7 mouse cellular contexts compared by ENCODE assay signal in the genomic region with DNA sequence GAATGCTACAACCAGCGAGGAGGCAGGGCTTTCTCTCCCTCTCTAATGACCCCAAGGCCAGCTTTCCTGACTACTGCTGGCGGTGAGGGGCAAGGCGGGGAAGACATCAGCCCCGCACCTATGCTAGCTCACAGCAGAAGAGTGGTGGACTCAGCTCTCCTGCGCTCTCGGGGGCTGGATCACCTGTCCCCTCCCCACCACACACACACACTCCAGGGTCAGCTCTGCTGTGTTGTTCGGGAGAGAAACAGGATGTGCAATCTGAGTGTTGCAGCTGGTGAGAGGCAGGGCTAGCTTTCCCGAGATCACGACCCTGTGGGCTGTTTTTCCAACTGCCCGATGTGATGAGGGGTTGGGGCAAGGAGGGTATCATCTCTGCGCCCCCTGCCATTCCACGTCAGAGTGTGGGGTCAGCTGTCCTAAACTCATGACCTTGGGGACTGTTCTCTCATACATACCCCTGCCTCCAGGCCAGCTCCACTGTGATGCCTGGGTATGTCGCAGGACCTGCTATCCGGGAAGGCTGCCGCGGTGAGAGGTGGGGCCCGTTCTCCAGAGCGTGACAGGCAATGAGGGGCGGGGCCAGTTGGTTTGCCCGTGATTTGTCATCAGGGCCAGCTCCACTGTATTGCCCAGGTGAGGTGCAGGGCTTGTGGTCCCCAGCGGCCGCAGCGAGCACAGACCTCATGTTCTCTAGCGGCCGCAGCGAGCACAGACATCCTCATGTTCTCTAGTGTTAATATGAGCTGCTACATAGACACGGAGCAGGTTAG. TPM values are rescaled to one million over a fixed set of nuclear protein-coding genes. Genes with fewer than 3 reads are reported as not detected.
DNase-seq lines count a peak whose midpoint lies in the region; ATAC-seq and TF ChIP-seq lines count a peak whose summit lies in the region.

No protein-coding gene starts in this region.

- H3K27me3 ChIP-seq in E14TG2a.4 (ENCODE audit: insufficient read depth, low read length) = peaks cover 42% of the 10 kb centered on the region
- H3K27me3 ChIP-seq in embryonic facial prominence, embryonic 13.5 days = peaks cover 28% of the 10 kb centered on the region
- H3K27me3 ChIP-seq in lung, embryonic 15.5 days = peaks cover 29% of the 10 kb centered on the region

- TF ChIP-seq CTCF in E14TG2a.4 (conservative IDR thresholded peaks at IDR 0.05; ENCODE audit: low read length) = no peak

- no peaks in the 10 kb centered on the region for H3K9me3 ChIP-seq in E14TG2a.4 (ENCODE audit: low read length)
- H3K9me3 ChIP-seq in embryonic facial prominence, embryonic 13.5 days = no peaks in the 10 kb centered on the region; the same call in 1 of the 2 replicates
- no peaks in the 10 kb centered on the region for H3K9me3 ChIP-seq in lung, embryonic 15.5 days

- peak overlapping the region; percentile 22; the same call in 1 of the 2 replicates for H3K9ac ChIP-seq in embryonic facial prominence, embryonic 13.5 days
- no peak overlapping the region for H3K9ac ChIP-seq in lung, embryonic 15.5 days

- no peak overlapping the region for H3K27ac ChIP-seq in embryonic facial prominence, embryonic 13.5 days
- H3K27ac ChIP-seq in lung, embryonic 15.5 days = no peak overlapping the region

- peak overlapping the region; percentile 61 for H3K4me2 ChIP-seq in embryonic facial prominence, embryonic 13.5 days
- peak overlapping the region; percentile 51 for H3K4me2 ChIP-seq in lung, embryonic 15.5 days

- H3K36me3 ChIP-seq in E14TG2a.4 (ENCODE audit: insufficient read depth, low read length) = no peaks in the 10 kb centered on the region
- no peaks in the 10 kb centered on the region for H3K36me3 ChIP-seq in embryonic facial prominence, embryonic 13.5 days
- no peaks in the 10 kb centered on the region for H3K36me3 ChIP-seq in lung, embryonic 15.5 days

- peaks cover 21% of the 10 kb centered on the region for H3K4me1 ChIP-seq in E14TG2a.4 (replicated peaks; ENCODE audit: low read depth, low read length)
- H3K4me1 ChIP-seq in embryonic facial prominence, embryonic 13.5 days = peaks cover 15% of the 10 kb centered on the region
- peaks cover 9% of the 10 kb centered on the region for H3K4me1 ChIP-seq in lung, embryonic 15.5 days

- no peak; the same call in 1 of the 2 replicates for ATAC-seq in embryonic facial prominence, embryonic 13.5 days (ENCODE audit: insufficient number of reproducible peaks, insufficient read depth, low FRiP score, low TSS enrichment, low read depth)
- no peak; the same call in 1 of the 2 replicates for ATAC-seq in lung, embryonic 15.5 days (ENCODE audit: borderline replicate concordance, extremely low read depth, low FRiP score, low TSS enrichment)

- 8% methylated on average over 27 of the region's 27 CpGs for WGBS in embryonic facial prominence, embryonic 13.5 days
- WGBS in lung, embryonic 15.5 days = 7% methylated on average over 27 of the region's 27 CpGs

- peak; percentile 46 to 49 for DNase-seq in B cell, adult 2 months
- DNase-seq in kidney, adult 18-20 months = peak; percentile 46
- DNase-seq in urinary bladder, postnatal 14 days (ENCODE audit: low spot score) = peak; percentile 80
- no peak for DNase-seq in thymus, adult 18-20 months

- H3K4me3 ChIP-seq in E14TG2a.4 (replicated peaks; ENCODE audit: low read length) = peak overlapping the region; percentile 71
- H3K4me3 ChIP-seq in embryonic facial prominence, embryonic 13.5 days = peak overlapping the region; percentile 32
- peak overlapping the region; percentile 17; the same call in 1 of the 2 replicates for H3K4me3 ChIP-seq in lung, embryonic 15.5 days

RNA-seq across cellular contexts. Expression of a gene that starts 6.9 kb away (rescaled TPM):
- polyA plus RNA-seq in embryonic facial prominence, embryonic 13.5 days (2015; fragmentation: Nextera tagmentation; extraction: Ambion mirVana) = 0.21 and 1.2 TPM in 2 replicates
- polyA plus RNA-seq in lung, embryonic 15.5 days (2015; fragmentation: Nextera tagmentation; extraction: Ambion mirVana) = 0.06 and 0.24 TPM in 2 replicates

RNA-seq across cellular contexts. Expression of a gene that starts 7.0 kb away (rescaled TPM):
- not detected in 2 replicates for polyA plus RNA-seq in embryonic facial prominence, embryonic 13.5 days (2015; fragmentation: Nextera tagmentation; extraction: Ambion mirVana)
- polyA plus RNA-seq in lung, embryonic 15.5 days (2015; fragmentation: Nextera tagmentation; extraction: Ambion mirVana) = not detected in 2 replicates

RNA-seq across cellular contexts. Expression of a gene that starts 16.7 kb away (rescaled TPM):
- polyA plus RNA-seq in embryonic facial prominence, embryonic 13.5 days (2015; fragmentation: Nextera tagmentation; extraction: Ambion mirVana) = not detected in 2 replicates
- not detected in 2 replicates for polyA plus RNA-seq in lung, embryonic 15.5 days (2015; fragmentation: Nextera tagmentation; extraction: Ambion mirVana)

RNA-seq across cellular contexts. Expression of a gene that starts 30.0 kb away (rescaled TPM):
- polyA plus RNA-seq in embryonic facial prominence, embryonic 13.5 days (2015; fragmentation: Nextera tagmentation; extraction: Ambion mirVana) = 5.7 and 5.9 TPM in 2 replicates
- polyA plus RNA-seq in lung, embryonic 15.5 days (2015; fragmentation: Nextera tagmentation; extraction: Ambion mirVana) = 1.8 and 2.4 TPM in 2 replicates

RNA-seq across cellular contexts. Expression of a gene that starts 30.1 kb away (rescaled TPM):
- 0.22 and 0.25 TPM in 2 replicates for polyA plus RNA-seq in embryonic facial prominence, embryonic 13.5 days (2015; fragmentation: Nextera tagmentation; extraction: Ambion mirVana)
- polyA plus RNA-seq in lung, embryonic 15.5 days (2015; fragmentation: Nextera tagmentation; extraction: Ambion mirVana) = not detected in 2 replicates

Comparison
In these comparisons a context has a peak if more than half of its experiments do, and no peak if none do; other contexts are left out.
1. DNase-seq: peak in B cell, adult 2 months (2 of 2), kidney, adult 18-20 months (single experiment) and urinary bladder, postnatal 14 days (single experiment); none in thymus, adult 18-20 months (0 of 2).
2. H3K4me3 ChIP-seq: peak in every context shown above with its lines; median percentile 71 in E14TG2a.4; 32 in embryonic facial prominence, embryonic 13.5 days; 17 in lung, embryonic 15.5 days.